Comparison of ENCODE assay signal across 17 mouse cellular contexts in the genomic region with DNA sequence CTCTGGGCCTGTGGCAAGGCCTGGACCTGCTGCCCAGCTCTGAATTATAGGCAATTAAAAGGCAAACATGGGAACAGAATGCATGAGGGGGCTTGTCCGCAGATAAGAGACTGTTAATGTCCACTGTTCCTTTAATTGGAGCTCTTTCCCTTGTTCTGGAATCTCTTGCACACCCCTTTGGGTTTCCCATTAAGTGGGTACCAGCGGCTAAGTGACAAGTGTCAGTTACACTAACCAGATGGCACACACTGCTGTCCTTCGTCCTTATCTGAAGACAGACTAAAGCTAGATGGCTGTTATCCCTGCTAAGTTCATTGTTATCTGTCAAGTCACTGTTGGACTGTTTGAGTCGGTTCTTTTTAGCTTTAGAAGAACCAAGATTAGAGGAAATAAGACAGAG.
"Had no signal": no experiment of that assay in that cellular context is flagged by ENCODE, and none has a peak within 500 bp of the region (broad histone marks: within the 10 kb centered on the region; RNA-seq: fewer than 3 reads in every experiment).

No protein-coding gene starts in this region.

- DNase-seq: kidney, postnatal 10 days; kidney, postnatal 36 days; layer of hippocampus, postnatal 36 days; liver, embryonic 13.5 days; lung, adult 2 months; lung, postnatal 36 days; retina, postnatal 1 day; right cerebral cortex, postnatal 25 days; spleen, adult 18-20 months; thymus, postnatal 25 days had no signal

- H3K36me3 ChIP-seq: liver, embryonic 13.5 days; midbrain, embryonic 10.5 days; midbrain, embryonic 13.5 days; neural tube, embryonic 13.5 days; stomach, embryonic 15.5 days had no signal

- H3K4me3 ChIP-seq: left cerebral cortex, adult 2 months; liver, embryonic 13.5 days; midbrain, embryonic 10.5 days; midbrain, embryonic 13.5 days; myocyte; neural tube, embryonic 13.5 days; stomach, embryonic 15.5 days had no signal

- H3K27ac ChIP-seq: left cerebral cortex, adult 2 months; liver, embryonic 13.5 days; midbrain, embryonic 10.5 days; midbrain, embryonic 13.5 days; neural tube, embryonic 13.5 days; stomach, embryonic 15.5 days had no signal

- H3K9me3 ChIP-seq: liver, embryonic 13.5 days; midbrain, embryonic 10.5 days; midbrain, embryonic 13.5 days; neural tube, embryonic 13.5 days; stomach, embryonic 15.5 days had no signal

- H3K9ac ChIP-seq: liver, embryonic 13.5 days; midbrain, embryonic 13.5 days; neural tube, embryonic 13.5 days; stomach, embryonic 15.5 days had no signal

- H3K27me3 ChIP-seq: liver, embryonic 13.5 days; midbrain, embryonic 13.5 days; neural tube, embryonic 13.5 days; stomach, embryonic 15.5 days had no signal

- H3K4me1 ChIP-seq: liver, embryonic 13.5 days; midbrain, embryonic 13.5 days had no signal

- ATAC-seq: midbrain, embryonic 13.5 days; midbrain, embryonic 16.5 days had no signal

- H3K4me2 ChIP-seq: liver, embryonic 13.5 days; midbrain, embryonic 13.5 days; neural tube, embryonic 13.5 days; stomach, embryonic 15.5 days had no signal
